Mouse (Mus musculus): ENCODE data around the gene Med27. TPM values are rescaled to one million over a fixed set of nuclear protein-coding genes. Genes with fewer than 3 reads are reported as not detected.

The Med27 gene
- total RNA-seq, 2 experiments from 2014 or later, result 23.6 to 25.3 TPM

- DNase-seq, result no peak
Observed at GRCm38 (mm10) chr2:29437861-29438529, 91.4 kb downstream of the Med27 start.

- DNase-seq, result no peak
Observed at GRCm38 (mm10) chr2:29438530-29438862, 91.9 kb downstream of the Med27 start.

GRCm38 (mm10) chr2:29438986-29439385 is 92.4 kb downstream of the Med27 start:
- DNase-seq, result no peak

- DNase-seq, result no peak
Observed at GRCm38 (mm10) chr2:29439396-29439795, 92.8 kb downstream of the Med27 start.

GRCm38 (mm10) chr2:29439857-29440502 is 93.4 kb downstream of the Med27 start:
- DNase-seq, result no peak

- DNase-seq, result no peak
Observed at GRCm38 (mm10) chr2:29442275-29442674, 95.7 kb downstream of the Med27 start.

- no peak for DNase-seq
Observed at GRCm38 (mm10) chr2:29443626-29444217, 97.1 kb downstream of the Med27 start.

GRCm38 (mm10) chr2:29448476-29449002 is 101.9 kb downstream of the Med27 start:
- DNase-seq, result no peak

- no peak for DNase-seq
Observed at GRCm38 (mm10) chr2:29451368-29451999, 104.9 kb downstream of the Med27 start.

- no peak for DNase-seq
Observed at GRCm38 (mm10) chr2:29453376-29453775, 106.8 kb downstream of the Med27 start.

- DNase-seq, result no peak
Observed at GRCm38 (mm10) chr2:29456631-29457320, 110.2 kb downstream of the Med27 start.

- DNase-seq, result no peak
Observed at GRCm38 (mm10) chr2:29457677-29458076, 111.1 kb downstream of the Med27 start.

- DNase-seq, result no peak
Observed at GRCm38 (mm10) chr2:29458346-29458950, 111.8 kb downstream of the Med27 start.

GRCm38 (mm10) chr2:29459648-29460047 is 113.0 kb downstream of the Med27 start:
- DNase-seq, result no peak

GRCm38 (mm10) chr2:29461841-29462240 is 115.2 kb downstream of the Med27 start:
- DNase-seq, result no peak

- DNase-seq, result no peak
Observed at GRCm38 (mm10) chr2:29463039-29463585, 116.5 kb downstream of the Med27 start.

- peak; percentile 64 for DNase-seq
Observed at GRCm38 (mm10) chr2:29464851-29465648, 118.4 kb downstream of the Med27 start.

GRCm38 (mm10) chr2:29465649-29466137 is 119.1 kb downstream of the Med27 start:
- no peak for DNase-seq

- peak; percentile 16 for DNase-seq
Observed at GRCm38 (mm10) chr2:29466396-29466795, 119.8 kb downstream of the Med27 start.

GRCm38 (mm10) chr2:29468517-29468936 is 121.9 kb downstream of the Med27 start:
- DNase-seq, result no peak

GRCm38 (mm10) chr2:29472952-29473437 is 126.4 kb downstream of the Med27 start:
- no peak for DNase-seq
